Mouse (Mus musculus): ENCODE measurements around the gene Pitpnc1.

GRCm38 (mm10) chr11:107394245-107394644 lies 76.3 kb downstream of the Pitpnc1 start:
- TF ChIP-seq CTCF (conservative IDR thresholded peaks at IDR 0.05; ENCODE audit: low read length) (no peak), POU5F1 (IDR thresholded peaks at IDR 0.05; ENCODE audit: borderline replicate concordance, low read length) (no peak), NANOG (IDR thresholded peaks at IDR 0.05; ENCODE audit: borderline replicate concordance, low read length) (no peak)

All from E14TG2a.4 (cell line).